Mouse (Mus musculus) naive thymus-derived CD4-positive, alpha-beta T cell, adult 5 months (primary cell): ENCODE results near the gene Nfatc2. TPM values are rescaled to one million over a fixed set of nuclear protein-coding genes. Genes with fewer than 3 reads are reported as not detected.

Source experiments
- polyA plus RNA-seq: library from polyadenylated mRNA; unstranded; fragments of 100-300 nt; shearing (Covaris generic); gene quantifications from one replicate; pipeline ENCODE4 v1.2.1, GENCODE M21; 2017

Nfatc2 gene
- polyA plus RNA-seq = 52.7 TPM

DNA sequence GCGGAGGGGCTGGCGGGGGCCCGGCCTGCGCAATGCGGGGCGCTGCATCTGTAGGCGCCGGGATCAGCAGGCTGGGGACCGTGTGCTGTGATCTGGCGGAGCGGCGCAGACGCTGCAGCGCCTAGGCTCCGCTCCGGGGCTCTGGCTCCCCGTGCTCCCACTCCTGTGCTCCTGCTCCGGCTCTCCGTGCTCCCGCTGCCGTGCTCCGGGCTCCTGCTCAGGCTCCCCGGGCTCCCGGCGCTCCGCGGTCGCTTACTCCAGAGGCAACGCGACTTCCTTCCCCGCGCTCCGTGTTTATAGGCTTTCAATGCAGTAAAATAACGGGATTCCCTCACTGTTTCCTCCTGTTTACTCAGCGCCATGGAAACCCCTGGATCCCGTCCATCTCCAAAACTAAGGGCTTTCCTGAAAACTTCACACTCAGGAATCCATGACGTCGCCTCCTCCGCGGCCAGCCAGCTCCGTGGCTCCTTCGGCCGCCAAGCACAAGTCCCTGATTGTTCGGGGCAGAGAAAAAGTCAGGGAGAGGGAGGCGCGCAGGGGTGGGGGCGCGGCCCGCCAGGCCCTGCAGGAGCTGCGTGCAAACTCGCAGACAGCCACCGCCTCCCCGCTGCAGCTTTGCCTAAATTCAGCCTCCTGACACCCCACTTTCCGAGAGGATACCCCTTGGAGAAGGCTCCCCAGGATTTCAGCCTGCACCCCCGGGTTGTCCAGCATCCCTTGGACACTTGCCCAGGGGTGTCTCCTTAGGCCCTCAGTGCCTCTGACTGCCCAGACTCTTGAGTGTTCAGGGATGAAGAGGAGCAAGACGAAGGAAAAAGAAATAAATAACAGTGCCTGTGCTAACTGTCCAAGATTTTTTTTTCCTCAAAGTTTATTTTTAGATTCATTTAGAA lies at the start of gene Nfatc2:
Gene Nfatc2 (minus strand): TSS at position 167 of the 896 bp plus-strand sequence.

Other genes with a start within 250 kb of the Nfatc2 start
- 5.3 TPM for gene Atp9a, start 140.8 kb upstream of the Nfatc2 start, polyA plus RNA-seq
- not detected for gene Sall4, start 166.3 kb upstream of the Nfatc2 start, polyA plus RNA-seq